Mouse (Mus musculus) lung, adult 2 months (tissue): ENCODE data around the gene Olfr815.
"Not testable (repeated sequence)": the region's sequence is repeated elsewhere in the genome, so short reads cannot be mapped to it uniquely, and the experiment has no call there.

Experiments
- CTCF ChIP-seq: fragments of 200-500 bp; IDR thresholded peaks from 2 replicates; pipeline ENCODE4 v1.5.1; 2011; ENCODE audit warnings: mild to moderate bottlenecking, low read length, control low read depth; ENCODE audit not compliant: insufficient read depth
- POLR2A ChIP-seq: fragments of 200-500 bp; IDR thresholded peaks from 2 replicates; pipeline ENCODE4 v1.6.1; 2011; ENCODE audit warnings: low read depth, mild to moderate bottlenecking, control low read depth, low read length, borderline replicate concordance; ENCODE audit errors: extremely low read depth

GRCm38 (mm10) chr10:129879751-129880150, 25.9 kb downstream of the Olfr815 start, which contains the start of gene Olfr814:
- not testable (repeated sequence) for TF ChIP-seq CTCF, POLR2A
